ENCODE assay signal across 8 mouse cellular contexts in the genomic region with DNA sequence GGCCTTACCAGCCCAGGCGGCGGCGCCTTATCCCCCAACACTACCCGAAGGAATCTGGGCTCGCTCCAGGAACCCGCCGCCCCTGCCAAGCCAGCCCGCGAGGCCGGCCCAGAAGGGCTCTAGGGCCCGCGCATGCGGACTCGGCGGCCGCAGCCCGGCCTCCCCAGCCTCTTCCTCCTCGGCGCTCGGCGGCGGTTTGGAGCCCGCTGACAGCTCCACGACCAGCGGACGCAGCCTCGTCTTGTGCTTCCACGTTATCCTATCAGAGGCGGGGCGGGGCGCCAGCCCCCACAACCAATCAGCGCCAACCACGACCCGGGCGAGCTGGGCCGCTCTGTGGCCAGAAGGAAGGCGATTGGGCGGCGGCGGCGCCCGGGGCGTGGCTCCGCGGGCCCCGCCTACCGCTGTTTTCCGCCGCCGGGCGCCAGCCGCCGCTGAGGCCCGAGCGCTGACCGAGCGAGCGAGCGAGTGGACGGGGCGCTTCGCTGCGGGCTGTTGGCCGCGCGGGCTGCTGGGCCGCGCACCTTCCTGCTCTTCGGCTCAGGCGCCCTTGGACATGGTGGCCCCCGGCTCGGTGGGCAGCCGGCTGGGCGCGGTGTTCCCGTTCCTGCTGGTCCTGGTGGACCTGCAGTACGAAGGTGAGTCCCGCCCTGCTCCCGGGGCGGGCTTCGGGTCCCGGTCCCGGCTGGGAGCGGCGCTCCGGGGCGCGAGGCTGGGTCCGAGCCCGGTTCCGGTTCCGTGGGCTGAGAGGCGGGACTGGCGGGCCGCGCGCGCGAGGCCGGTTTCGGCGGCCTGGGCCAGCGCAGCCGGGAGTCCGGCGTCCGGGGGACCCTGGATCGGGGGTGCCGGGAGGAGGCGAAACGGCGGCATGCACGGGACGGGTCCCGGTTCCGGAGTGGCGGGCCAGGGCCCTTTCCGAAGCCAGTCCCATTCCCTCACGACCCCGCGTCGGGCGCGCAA. TPM values are rescaled to one million over a fixed set of nuclear protein-coding genes. Genes with fewer than 3 reads are reported as not detected.
DNase-seq lines count a peak whose midpoint lies in the region; ATAC-seq and TF ChIP-seq lines count a peak whose summit lies in the region.

A gene (plus strand): TSS at position 444 of the 960 bp plus-strand sequence.

- TF ChIP-seq CTCF in lung, postnatal 0 days (IDR thresholded peaks at IDR 0.05): no peak

- no peaks in the 10 kb centered on the region for H3K9me3 ChIP-seq in hindbrain, embryonic 10.5 days
- no peaks in the 10 kb centered on the region for H3K9me3 ChIP-seq in lung, postnatal 0 days (ENCODE audit: low read length)

- H3K4me1 ChIP-seq in hindbrain, embryonic 10.5 days (replicated peaks): peaks cover 43% of the 10 kb centered on the region
- peaks cover 12% of the 10 kb centered on the region for H3K4me1 ChIP-seq in lung, postnatal 0 days (ENCODE audit: insufficient read depth, low read depth, low read length)

- DNase-seq in MN1 (ENCODE audit: low spot score): peak; percentile 97
- DNase-seq in cerebellum, adult 9-10 months: peak; percentile 100
- peak; percentile 100 for DNase-seq in hindbrain, embryonic 10.5 days (ENCODE audit: low spot score)
- peak; percentile 100 for DNase-seq in layer of hippocampus, adult 9-11 months
- peak; percentile 99 for DNase-seq in lung, postnatal 0 days (ENCODE audit: low spot score)
- peak; percentile 98 for DNase-seq in ovary, postnatal 14 days (ENCODE audit: low spot score)
- peak; percentile 99 for DNase-seq in thymus, postnatal 14 days

- peak within 1 kb of the TSS; percentile 99 for H3K4me3 ChIP-seq in hindbrain, embryonic 10.5 days
- H3K4me3 ChIP-seq in lung, postnatal 0 days (ENCODE audit: low read depth, low read length): peak within 1 kb of the TSS; percentile 99

- peak within 1 kb of the TSS; percentile 97 for H3K27ac ChIP-seq in hindbrain, embryonic 10.5 days
- peak within 1 kb of the TSS; percentile 99 for H3K27ac ChIP-seq in lung, postnatal 0 days (ENCODE audit: low read length)

- under 1% methylated on average over 124 of the region's 124 CpGs for WGBS in hindbrain, embryonic 10.5 days
- WGBS in lung, postnatal 0 days: under 1% methylated on average over 97 of the region's 124 CpGs

- no peaks in the 10 kb centered on the region for H3K27me3 ChIP-seq in hindbrain, embryonic 10.5 days (ENCODE audit: insufficient read depth, poor library complexity, severe bottlenecking)
- no peaks in the 10 kb centered on the region for H3K27me3 ChIP-seq in lung, postnatal 0 days (replicated peaks; ENCODE audit: insufficient read depth, low read length)

- no peak for TF ChIP-seq EP300 in lung, postnatal 0 days (IDR thresholded peaks at IDR 0.05)

- peak within 1 kb of the TSS; percentile 100 for H3K9ac ChIP-seq in lung, postnatal 0 days (replicated peaks; ENCODE audit: low read depth)

- peak; percentile 93 for ATAC-seq in frontal cortex, adult (ENCODE audit: low TSS enrichment)
- peak; percentile 99 for ATAC-seq in lung, postnatal 0 days

- peak within 1 kb of the TSS; percentile 73 for H3K4me2 ChIP-seq in lung, postnatal 0 days (replicated peaks; ENCODE audit: low read depth, low read length)

- no peaks in the 10 kb centered on the region for H3K36me3 ChIP-seq in hindbrain, embryonic 10.5 days
- no peaks in the 10 kb centered on the region for H3K36me3 ChIP-seq in lung, postnatal 0 days (ENCODE audit: insufficient read depth, low read length)

RNA-seq across cellular contexts. Expression of the gene that starts here (rescaled TPM):
- polyA plus RNA-seq in hindbrain, embryonic 10.5 days (2016; fragmentation: Nextera tagmentation; extraction: Ambion mirVana): 25.4 and 33.1 TPM in 2 replicates
- 54.1 and 58.3 TPM in 2 replicates for polyA plus RNA-seq in lung, postnatal 0 days (2015; fragmentation: Nextera tagmentation; extraction: Ambion mirVana)

Comparison
In these comparisons a context has a peak if more than half of its experiments do, and no peak if none do; other contexts are left out.
1. Peak in every context shown above with its lines: DNase-seq, ATAC-seq, H3K4me3 ChIP-seq and H3K27ac ChIP-seq.